Mouse (Mus musculus) macrophage (primary cell): Measurements from ENCODE around the gene Bad. TPM values are rescaled to one million over a fixed set of nuclear protein-coding genes. Genes with fewer than 3 reads are reported as not detected.

ENCODE experiments used
- H3K27ac ChIP-seq: fragments of 350-480 bp; formaldehyde crosslinking; 2 replicates; pipeline ENCODE4 v1.9.0; 2021
- H3K36me3 ChIP-seq: fragments of 350-480 bp; formaldehyde crosslinking; 2 replicates; pipeline ENCODE4 v1.9.0; 2021; ENCODE audit errors: inconsistent target
- H3K4me3 ChIP-seq: fragments of 350-480 bp; formaldehyde crosslinking; 2 replicates; pipeline ENCODE4 v1.9.0; 2021; ENCODE audit errors: inconsistent target
- H3K79me2 ChIP-seq: fragments of 350-480 bp; formaldehyde crosslinking; 2 replicates; pipeline ENCODE4 v1.9.0; 2021; ENCODE audit errors: inconsistent target
- WGBS: methylation state at CpG from one replicate; pipeline ENCODE4 v1.1.7; 2026; ENCODE audit warnings: inconsistent platforms; ENCODE audit not compliant: missing documents; 5-methylcytosine and 5-hydroxymethylcytosine counted together
- polyA plus RNA-seq: library from polyadenylated mRNA; stranded (reverse); fragments of 250-400 nt; gene quantifications from 3 replicates; pipeline ENCODE4 v1.2.4, GENCODE M21; 2018; ENCODE audit warnings: inconsistent platforms

Gene Bad
- polyA plus RNA-seq, 1 experiment from 2014 or later, result 40.5 TPM

GRCm38 (mm10) chr19:6951381-6951968 lies 9.8 kb downstream of the Bad start:
- under 1% methylated on average over 35 of the region's 35 CpGs for WGBS
- H3K79me2 ChIP-seq, result no peaks in the 10 kb centered on the region; the same call in 1 of the 2 replicates
- H3K36me3 ChIP-seq, result peaks cover 22% of the 10 kb centered on the region
- H3K4me3 ChIP-seq, result peak overlapping the region; percentile 71
- peak overlapping the region; percentile 92 for H3K27ac ChIP-seq

DNA sequence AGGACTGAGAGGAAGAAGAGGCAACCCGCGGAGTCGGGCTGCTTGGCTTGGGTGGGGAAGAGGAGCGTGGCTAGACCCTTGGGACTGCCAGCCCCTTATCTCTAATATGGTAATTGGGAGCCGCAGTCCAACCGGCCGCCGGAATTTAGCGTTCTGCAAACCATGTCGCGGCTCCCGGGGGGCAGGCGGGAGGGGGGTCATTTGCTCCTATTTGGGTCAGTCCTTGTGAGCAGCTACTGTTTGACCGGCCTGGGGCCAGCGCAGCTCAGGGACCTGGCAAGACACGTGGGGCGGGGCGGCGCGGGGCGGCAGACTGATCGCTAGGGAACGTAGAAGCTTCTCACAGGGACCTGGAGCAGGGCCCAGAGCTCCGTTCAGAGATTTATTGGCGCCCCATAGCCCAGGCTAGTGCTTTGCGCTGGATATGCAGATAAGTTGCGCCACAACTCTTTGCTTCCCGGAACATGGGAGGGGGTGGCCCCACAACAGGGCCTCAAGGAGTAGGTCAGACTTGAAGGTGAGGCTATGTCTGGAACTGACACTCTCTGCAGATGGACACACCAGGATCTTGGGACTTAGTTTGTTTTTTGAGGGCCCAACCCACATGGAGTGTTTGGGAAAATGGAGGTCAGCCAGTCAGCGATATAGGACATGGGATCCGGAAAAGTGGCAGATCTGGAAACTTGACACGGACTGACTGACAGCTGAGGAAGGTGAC lies 10.5 kb downstream of the Bad start:
- 5% methylated on average over 31 of the region's 31 CpGs for WGBS
- H3K4me3 ChIP-seq, result peak overlapping the region; percentile 71
- H3K36me3 ChIP-seq, result peaks cover 29% of the 10 kb centered on the region
- H3K79me2 ChIP-seq, result no peaks in the 10 kb centered on the region; the same call in 1 of the 2 replicates
- peak overlapping the region; percentile 92 for H3K27ac ChIP-seq

DNA sequence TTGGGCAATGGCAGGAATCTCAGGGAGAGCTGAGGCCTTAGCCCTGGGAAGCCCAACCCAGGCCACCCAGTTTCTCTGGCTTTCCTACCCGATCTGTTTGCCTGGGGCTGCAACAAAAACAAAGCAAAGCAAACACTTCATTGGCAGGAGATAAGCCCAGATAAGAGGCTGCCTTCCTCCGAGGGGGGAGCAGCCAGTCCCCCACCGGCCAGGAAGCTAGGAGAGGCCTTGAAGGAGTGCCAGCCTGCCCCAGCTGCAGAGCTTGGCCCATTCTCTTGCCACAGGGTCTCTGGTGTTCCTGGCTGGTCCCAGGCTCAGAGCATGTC lies 11.0 kb downstream of the Bad start:
- H3K36me3 ChIP-seq, result peaks cover 34% of the 10 kb centered on the region
- H3K27ac ChIP-seq, result peak overlapping the region; percentile 92
- H3K4me3 ChIP-seq, result peak overlapping the region; percentile 71
- WGBS, result 15% methylated on average over 3 of the region's 3 CpGs
- no peaks in the 10 kb centered on the region; the same call in 1 of the 2 replicates for H3K79me2 ChIP-seq

GRCm38 (mm10) chr19:6954046-6954445 lies 12.4 kb downstream of the Bad start:
- no peaks in the 10 kb centered on the region; the same call in 1 of the 2 replicates for H3K79me2 ChIP-seq
- H3K27ac ChIP-seq, result no peak overlapping the region
- H3K4me3 ChIP-seq, result no peak overlapping the region
- H3K36me3 ChIP-seq, result peaks cover 48% of the 10 kb centered on the region
- 76% methylated on average over 8 of the region's 9 CpGs for WGBS

GRCm38 (mm10) chr19:6955424-6955823 lies 13.8 kb downstream of the Bad start:
- Histone ChIP-seq H3K27ac (no peak overlapping the region), H3K4me3 (no peak overlapping the region), H3K79me2 (no peaks in the 10 kb centered on the region), H3K36me3 (peaks cover 62% of the 10 kb centered on the region)
- WGBS, result 93% methylated on average over 7 of the region's 7 CpGs

DNA sequence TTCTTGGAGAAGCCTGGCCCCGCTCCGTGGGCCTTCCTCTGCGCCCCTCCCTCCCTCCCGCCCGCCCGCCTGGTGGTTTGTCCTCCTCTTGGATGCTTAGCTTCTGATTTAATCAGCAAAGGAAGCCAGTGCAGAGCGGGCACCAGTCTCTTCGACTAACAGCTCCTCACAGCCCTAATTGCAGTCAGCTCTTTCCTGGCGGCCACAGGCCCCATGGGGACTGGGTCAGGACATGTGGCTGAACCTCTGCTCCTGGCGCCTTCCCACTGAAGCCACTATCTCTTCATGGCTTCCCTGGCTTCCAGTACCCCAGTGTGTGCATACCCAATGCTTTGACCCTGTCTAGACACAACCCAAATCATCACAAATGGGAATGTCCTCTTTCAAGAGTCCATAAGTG lies 14.8 kb downstream of the Bad start:
- H3K36me3 ChIP-seq, result peaks cover 66% of the 10 kb centered on the region
- H3K27ac ChIP-seq, result no peak overlapping the region
- 95% methylated on average over 6 of the region's 10 CpGs for WGBS
- no peak overlapping the region for H3K4me3 ChIP-seq
- no peaks in the 10 kb centered on the region for H3K79me2 ChIP-seq

DNA sequence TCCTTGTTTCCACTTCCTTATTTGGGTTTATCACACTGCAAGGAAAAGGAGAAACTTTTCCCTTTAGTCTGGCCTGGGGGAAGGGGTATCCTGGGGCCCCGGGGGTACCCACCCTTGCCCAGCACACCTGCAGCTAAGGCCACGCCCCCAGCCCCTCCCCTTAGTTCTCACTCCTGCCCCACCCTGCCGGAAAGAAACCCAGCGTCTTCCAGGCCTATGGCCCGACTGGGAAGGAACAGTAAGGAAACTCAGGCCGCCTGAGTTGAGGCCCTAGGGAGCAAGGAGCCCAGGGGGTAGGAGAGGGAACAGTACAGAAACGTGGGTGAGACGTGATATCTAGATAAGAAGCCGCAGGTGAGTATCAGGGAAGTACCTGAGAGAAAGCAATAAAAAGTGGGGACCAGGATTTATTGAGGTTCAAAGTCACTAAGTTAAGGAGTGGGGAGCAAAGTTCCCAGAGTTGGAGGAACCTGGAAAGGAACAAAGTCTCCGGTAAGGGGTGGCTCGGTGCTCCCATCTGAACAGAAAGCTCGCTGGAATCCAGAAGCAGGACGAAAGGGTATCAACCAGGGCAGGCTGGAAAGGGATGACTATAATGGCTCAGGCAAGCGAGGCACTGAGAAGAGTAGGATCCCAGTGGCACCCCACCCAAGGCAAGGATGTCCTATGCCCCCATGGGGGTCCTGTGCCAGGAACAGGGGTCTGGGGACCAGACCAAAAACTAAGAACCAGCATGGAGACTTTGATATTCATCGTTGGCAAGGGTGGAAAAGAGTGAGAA lies 27.0 kb downstream of the Bad start:
- peaks cover 31% of the 10 kb centered on the region for H3K36me3 ChIP-seq
- 6% methylated on average over 15 of the region's 15 CpGs for WGBS
- H3K4me3 ChIP-seq, result peak overlapping the region; percentile 57
- H3K79me2 ChIP-seq, result peaks cover 20% of the 10 kb centered on the region; the same call in 1 of the 2 replicates
- peak overlapping the region; percentile 3; the same call in 1 of the 2 replicates for H3K27ac ChIP-seq

DNA sequence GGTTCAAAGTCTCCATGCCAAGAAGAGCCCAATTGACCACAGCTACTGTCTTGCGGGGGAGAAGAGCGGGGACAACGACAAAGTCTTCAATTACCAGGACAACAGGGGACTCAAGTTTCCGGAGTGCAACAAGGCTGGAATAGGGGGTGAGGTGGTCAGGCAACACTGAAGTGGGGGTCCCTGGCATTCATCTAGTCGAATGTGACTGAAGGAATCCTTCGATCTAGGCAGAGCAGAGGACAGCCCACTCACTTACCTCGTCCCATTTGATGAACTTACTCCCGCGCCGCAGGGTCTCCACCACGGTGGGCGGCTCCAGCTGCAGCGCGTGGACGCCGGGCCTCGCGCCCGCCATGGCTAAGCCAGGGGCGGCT lies 27.6 kb downstream of the Bad start:
- H3K4me3 ChIP-seq, result peak overlapping the region; percentile 57
- H3K79me2 ChIP-seq, result peaks cover 20% of the 10 kb centered on the region; the same call in 1 of the 2 replicates
- under 1% methylated on average over 20 of the region's 20 CpGs for WGBS
- peak overlapping the region; percentile 3; the same call in 1 of the 2 replicates for H3K27ac ChIP-seq
- peaks cover 25% of the 10 kb centered on the region for H3K36me3 ChIP-seq

DNA sequence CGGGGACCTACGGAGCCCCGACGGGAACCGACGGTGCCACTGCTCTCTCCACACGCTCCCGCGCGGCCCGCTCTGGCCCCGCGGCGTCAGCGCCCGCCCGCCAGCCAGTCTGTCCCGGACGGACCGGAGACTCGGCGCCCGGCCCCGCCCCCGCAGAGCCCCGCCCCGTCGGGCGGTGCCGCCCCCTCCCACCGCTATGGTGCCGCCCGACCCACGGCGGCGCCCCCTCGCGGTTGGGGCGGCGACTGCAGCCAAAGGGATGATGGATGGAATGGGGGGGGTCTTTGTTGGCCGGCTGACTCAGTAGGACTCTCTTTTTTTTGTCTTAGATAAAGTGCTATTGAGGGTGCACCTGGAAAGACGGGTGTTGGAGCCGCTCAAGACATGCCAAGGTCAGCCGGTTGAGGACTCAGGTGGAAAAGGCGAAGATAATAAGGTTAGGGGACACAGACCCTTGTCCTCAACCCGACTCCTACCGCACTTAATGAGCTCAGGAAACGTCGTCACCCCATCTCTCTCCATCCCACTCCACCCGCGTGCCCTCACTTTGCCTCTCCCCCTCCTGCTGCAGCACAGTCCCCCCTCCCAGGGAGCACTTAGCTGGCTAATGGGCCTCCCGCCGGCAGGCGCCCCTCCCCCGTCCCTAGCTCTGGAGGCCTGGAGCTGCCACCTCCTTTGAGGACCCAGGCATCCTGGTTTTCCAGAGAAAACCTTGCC lies 28.2 kb downstream of the Bad start:
- Histone ChIP-seq H3K36me3 (peaks cover 20% of the 10 kb centered on the region), H3K79me2 (peaks cover 20% of the 10 kb centered on the region; the same call in 1 of the 2 replicates), H3K4me3 (peak overlapping the region; percentile 57; the same call in 1 of the 2 replicates), H3K27ac (no peak overlapping the region)
- 4% methylated on average over 37 of the region's 55 CpGs for WGBS

DNA sequence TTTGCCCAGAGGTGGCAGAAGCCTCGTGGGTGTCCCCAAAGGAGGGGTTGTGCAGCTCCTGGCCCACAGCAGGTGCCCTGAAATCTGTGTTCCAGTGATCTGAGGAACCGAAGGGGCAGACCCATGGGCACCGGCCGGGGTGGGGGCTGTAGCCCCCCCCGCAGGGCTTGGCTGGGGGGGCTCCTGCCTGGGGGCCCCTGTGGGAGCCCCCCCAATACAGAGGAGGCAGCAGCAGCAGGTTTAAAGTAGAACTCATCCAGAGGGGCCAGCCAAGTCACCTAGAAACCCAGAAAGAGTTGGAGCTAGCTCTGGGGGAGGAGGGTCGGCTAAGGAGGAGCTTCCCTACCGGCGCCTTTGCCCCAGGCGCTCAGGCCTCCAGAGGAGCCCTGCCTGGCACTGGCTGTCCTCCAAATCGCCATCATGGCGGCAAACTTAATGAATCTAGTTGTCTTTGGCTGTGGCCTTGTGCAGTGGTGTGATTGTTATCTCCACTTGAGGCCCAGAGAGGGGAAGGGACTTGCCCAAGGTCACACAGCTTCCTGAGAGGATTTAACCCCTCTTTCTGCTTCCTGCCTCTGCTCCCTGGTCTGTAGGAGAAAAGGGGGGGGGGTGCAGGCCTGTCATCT lies 28.9 kb downstream of the Bad start:
- Histone ChIP-seq H3K79me2 (peaks cover 23% of the 10 kb centered on the region), H3K27ac (no peak overlapping the region), H3K36me3 (peaks cover 12% of the 10 kb centered on the region), H3K4me3 (no peak overlapping the region)
- 48% methylated on average over 7 of the region's 11 CpGs for WGBS

DNA sequence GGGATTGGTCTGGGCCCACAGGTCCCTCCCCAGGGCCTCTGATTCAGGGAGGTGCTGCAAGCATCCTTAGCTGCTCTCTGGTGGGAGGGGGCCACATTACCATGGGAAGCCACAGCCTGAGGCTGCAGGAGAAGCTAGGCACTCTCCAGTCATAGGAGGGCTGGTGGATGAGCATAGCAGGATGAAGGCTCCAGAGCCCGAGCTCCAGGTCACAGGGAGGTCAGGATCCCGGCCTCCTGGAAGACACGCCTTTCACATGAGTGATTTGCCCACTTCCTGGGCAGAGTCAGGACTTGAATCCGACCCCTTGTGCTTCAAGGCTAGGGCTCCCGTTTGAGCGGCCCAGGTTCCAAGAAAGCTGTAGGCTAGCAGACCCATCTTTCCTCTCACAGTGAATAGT lies 30.0 kb downstream of the Bad start:
- 88% methylated on average over 6 of the region's 6 CpGs for WGBS
- peaks cover 33% of the 10 kb centered on the region for H3K79me2 ChIP-seq
- H3K27ac ChIP-seq, result no peak overlapping the region
- H3K36me3 ChIP-seq, result peaks cover 2% of the 10 kb centered on the region; the same call in 1 of the 2 replicates
- no peak overlapping the region for H3K4me3 ChIP-seq

DNA sequence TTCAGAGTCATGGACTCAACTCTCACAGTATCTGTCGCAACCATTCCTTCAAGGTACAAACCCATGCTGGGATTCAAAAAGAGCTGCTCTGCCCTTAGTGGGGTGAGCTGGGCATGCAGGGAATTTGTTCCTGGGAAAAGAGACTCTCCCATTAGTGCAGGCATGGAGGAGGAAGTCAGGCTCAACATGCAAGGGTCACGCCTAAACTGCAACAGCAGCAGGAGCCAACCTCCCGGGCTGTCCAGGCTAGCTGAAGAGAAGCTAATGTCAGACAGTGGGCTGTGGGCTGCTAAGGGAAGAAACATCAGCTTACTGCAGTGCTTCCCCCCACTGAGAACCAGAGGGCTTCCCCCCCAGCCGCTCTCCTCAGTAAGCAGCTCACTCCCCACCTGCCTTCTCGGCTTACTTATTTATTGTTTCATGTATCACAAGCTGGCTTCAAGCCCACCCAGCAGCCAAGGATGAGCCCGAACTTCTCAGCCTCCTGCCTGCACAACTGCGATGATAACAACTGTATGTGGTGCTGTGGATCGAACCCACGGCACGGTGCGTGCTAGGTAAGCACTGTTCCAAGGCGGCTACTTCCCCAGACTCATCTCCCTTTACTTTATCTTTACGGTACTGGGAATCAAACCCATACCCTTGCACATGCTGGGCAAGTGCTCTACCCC lies 30.7 kb downstream of the Bad start:
- Histone ChIP-seq H3K27ac (no peak overlapping the region), H3K36me3 (0 out of 2 replicates have a peak, but pooled peaks cover 2% of the 10 kb centered on the region), H3K79me2 (peaks cover 40% of the 10 kb centered on the region), H3K4me3 (no peak overlapping the region)
- 91% methylated on average over 13 of the region's 13 CpGs for WGBS

DNA sequence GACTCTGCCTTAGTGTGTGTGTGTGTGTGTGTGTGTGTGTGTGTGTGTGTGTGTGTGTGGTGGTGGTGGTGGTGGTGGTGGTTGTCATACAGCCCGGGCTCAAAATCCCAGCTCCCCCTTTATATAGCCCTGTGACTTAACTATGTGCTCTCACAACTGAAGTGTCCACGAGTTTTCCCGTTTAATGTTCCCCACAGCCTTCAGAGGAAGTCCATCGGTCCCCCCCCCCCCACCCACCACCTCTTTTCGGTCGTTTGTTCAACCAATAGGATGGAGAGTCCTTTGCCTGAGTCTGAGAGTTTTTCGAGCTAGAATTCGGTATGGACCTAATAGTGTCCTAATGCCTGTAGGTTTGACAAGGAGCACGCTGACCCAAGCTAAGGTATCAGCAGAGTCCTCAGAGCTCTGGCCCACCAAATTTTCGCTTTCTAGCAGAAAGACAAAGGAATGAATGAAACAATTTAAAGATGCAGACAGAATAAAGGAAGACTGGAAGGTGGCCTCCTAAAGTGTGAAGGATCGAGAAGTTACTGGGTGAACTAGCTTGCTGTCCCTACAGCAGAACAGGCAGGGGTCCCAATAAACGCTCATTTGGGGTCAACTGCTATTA lies 32.0 kb downstream of the Bad start:
- peaks cover 40% of the 10 kb centered on the region for H3K79me2 ChIP-seq
- no peak overlapping the region for H3K27ac ChIP-seq
- H3K4me3 ChIP-seq, result peak overlapping the region; percentile 65
- H3K36me3 ChIP-seq, result 0 out of 2 replicates have a peak, but pooled peaks cover 6% of the 10 kb centered on the region
- 30% methylated on average over 11 of the region's 12 CpGs for WGBS
